In genomic region chr11:113140595-113140994, GRCm38 (mm10) we compare ENCODE assay signal across 21 mouse cellular contexts.
A peak's percentile ranks its signal among the peaks of the same experiment; 100 is the strongest.
DNase-seq lines count a peak whose midpoint lies in the region; ATAC-seq and TF ChIP-seq lines count a peak whose summit lies in the region.
"Had no signal": no experiment of that assay in that cellular context is flagged by ENCODE, and none has a peak within 500 bp of the region (broad histone marks: within the 10 kb centered on the region; RNA-seq: fewer than 3 reads in every experiment).

No protein-coding gene starts in this region.

- peak overlapping the region; percentile 5; the same call in 1 of the 2 replicates for H3K27ac ChIP-seq in hindbrain, embryonic 13.5 days
- no peak overlapping the region for H3K27ac ChIP-seq in hindbrain, embryonic 12.5 days
- peak overlapping the region; percentile 71 for H3K27ac ChIP-seq in layer of hippocampus, adult 2 months
- H3K27ac ChIP-seq in testis, adult 2 months (ENCODE audit: control insufficient read depth, insufficient read depth, low read depth, low read length), result peak overlapping the region; percentile 9; the same call in 1 of the 2 replicates
- H3K27ac ChIP-seq: embryonic facial prominence, embryonic 12.5 days; forebrain, embryonic 15.5 days; heart, embryonic 10.5 days had no signal

- no peak for TF ChIP-seq CTCF in layer of hippocampus, adult 2 months (conservative IDR thresholded peaks at IDR 0.05)
- no peak for TF ChIP-seq CTCF in testis, adult 2 months (IDR thresholded peaks at IDR 0.05; ENCODE audit: control insufficient read depth, insufficient read depth, insufficient replicate concordance, low read depth, low read length)

- no peaks in the 10 kb centered on the region for H3K27me3 ChIP-seq in hindbrain, embryonic 13.5 days
- H3K27me3 ChIP-seq in hindbrain, embryonic 12.5 days, result no peaks in the 10 kb centered on the region
- H3K27me3 ChIP-seq in testis, adult 2 months (ENCODE audit: control insufficient read depth, insufficient read depth, low read length), result no peaks in the 10 kb centered on the region
- H3K27me3 ChIP-seq: embryonic facial prominence, embryonic 12.5 days; forebrain, embryonic 15.5 days had no signal

- no peak for ATAC-seq in hindbrain, embryonic 13.5 days (ENCODE audit: low FRiP score)
- ATAC-seq in hindbrain, embryonic 12.5 days (ENCODE audit: low FRiP score), result no peak
- ATAC-seq: CD4-positive, CD25-positive, alpha-beta regulatory T cell, adult 4 months; forebrain, embryonic 15.5 days had no signal

- H3K4me3 ChIP-seq in hindbrain, embryonic 13.5 days, result no peak overlapping the region
- H3K4me3 ChIP-seq in hindbrain, embryonic 12.5 days, result no peak overlapping the region
- no peak overlapping the region for H3K4me3 ChIP-seq in layer of hippocampus, adult 2 months
- H3K4me3 ChIP-seq in testis, adult 2 months (ENCODE audit: control insufficient read depth, low read depth, low read length), result no peak overlapping the region
- H3K4me3 ChIP-seq: embryonic facial prominence, embryonic 12.5 days; forebrain, embryonic 15.5 days; heart, embryonic 10.5 days had no signal

- WGBS in hindbrain, embryonic 13.5 days, result 78% methylated on average over 9 of the region's 9 CpGs
- WGBS in hindbrain, embryonic 12.5 days, result 75% methylated on average over 9 of the region's 9 CpGs

- H3K4me2 ChIP-seq in hindbrain, embryonic 13.5 days, result no peak overlapping the region
- H3K4me2 ChIP-seq in hindbrain, embryonic 12.5 days (replicated peaks), result no peak overlapping the region
- H3K4me2 ChIP-seq: embryonic facial prominence, embryonic 12.5 days; forebrain, embryonic 15.5 days had no signal

- TF ChIP-seq POLR2A in testis, adult 2 months (IDR thresholded peaks at IDR 0.05; ENCODE audit: control insufficient read depth, low read depth, low read length), result no peak

- DNase-seq in cerebellum, postnatal 10 days, result peak; percentile 47 to 53
- DNase-seq in cerebellum, adult 18-20 months, result no peak
- DNase-seq in layer of hippocampus, adult 2 months (ENCODE audit: low spot score in 2 of 2), result no peak
- no peak for DNase-seq in layer of hippocampus, adult 8-10 months (ENCODE audit: low spot score in 2 of 2)
- DNase-seq in testis, postnatal 10 days (ENCODE audit: low spot score), result no peak
- DNase-seq: adrenal gland, adult 8-10 months; adrenal gland, postnatal 36 days; B cell, adult 2 months; cerebellum, adult 9-10 months; gastrocnemius, postnatal 36 days; heart, adult 18-20 months; heart, postnatal 10 days; kidney, adult 11 months had no signal

- no peak overlapping the region for H3K9ac ChIP-seq in hindbrain, embryonic 13.5 days
- no peak overlapping the region for H3K9ac ChIP-seq in hindbrain, embryonic 12.5 days
- H3K9ac ChIP-seq: embryonic facial prominence, embryonic 12.5 days; forebrain, embryonic 15.5 days had no signal

- peaks cover 53% of the 10 kb centered on the region for H3K4me1 ChIP-seq in hindbrain, embryonic 13.5 days (replicated peaks)
- peaks cover 30% of the 10 kb centered on the region for H3K4me1 ChIP-seq in hindbrain, embryonic 12.5 days
- peaks cover 2% of the 10 kb centered on the region; the same call in 1 of the 2 replicates for H3K4me1 ChIP-seq in testis, adult 2 months (ENCODE audit: control insufficient read depth, insufficient read depth, low read length)

- no peaks in the 10 kb centered on the region; the same call in 1 of the 2 replicates for H3K9me3 ChIP-seq in hindbrain, embryonic 13.5 days
- no peaks in the 10 kb centered on the region for H3K9me3 ChIP-seq in hindbrain, embryonic 12.5 days (replicated peaks)
- H3K9me3 ChIP-seq: embryonic facial prominence, embryonic 12.5 days; forebrain, embryonic 15.5 days; heart, embryonic 10.5 days had no signal

- no peaks in the 10 kb centered on the region for H3K36me3 ChIP-seq in hindbrain, embryonic 13.5 days
- no peaks in the 10 kb centered on the region for H3K36me3 ChIP-seq in hindbrain, embryonic 12.5 days
- no peaks in the 10 kb centered on the region for H3K36me3 ChIP-seq in testis, adult 2 months (ENCODE audit: control insufficient read depth, insufficient read depth, low read length)
- H3K36me3 ChIP-seq: embryonic facial prominence, embryonic 12.5 days; forebrain, embryonic 15.5 days; G1E; heart, embryonic 10.5 days had no signal

Comparison
In these comparisons a context has a peak if more than half of its experiments do, and no peak if none do; other contexts are left out.
1. DNase-seq: peak in cerebellum, postnatal 10 days (2 of 2); none in cerebellum, adult 18-20 months (0 of 2), layer of hippocampus, adult 2 months (0 of 2), layer of hippocampus, adult 8-10 months (0 of 2) and testis, postnatal 10 days (single experiment).